Mouse (Mus musculus): ENCODE measurements around the gene Cdca4. TPM values are rescaled to one million over a fixed set of nuclear protein-coding genes. Genes with fewer than 3 reads are reported as not detected.

Cdca4 gene
- total and polyA plus RNA-seq, 3 experiments: 78.0 to 128 (median 78.0) TPM

DNA sequence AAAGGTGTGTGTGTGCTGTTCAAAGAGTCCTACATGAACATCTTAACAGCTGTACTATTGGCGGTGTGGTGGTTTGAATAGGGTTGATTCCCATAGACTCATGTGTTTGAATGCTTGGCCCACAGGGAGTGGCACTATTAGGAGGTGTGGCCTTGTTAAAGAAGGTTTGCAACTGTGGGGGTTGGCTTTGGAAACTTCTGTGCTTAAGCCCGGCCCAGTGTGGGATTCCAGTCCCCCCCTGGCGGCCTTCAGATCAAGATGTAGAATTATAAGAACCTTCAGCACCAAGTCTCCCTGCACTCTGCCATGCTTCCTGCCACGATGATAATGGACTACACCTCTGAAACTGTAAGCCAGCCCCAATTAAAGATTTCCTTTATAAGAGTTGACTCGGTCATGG lies 3.2 kb upstream of the Cdca4 start:
- Histone ChIP-seq H3K79me2 (replicated peaks; ENCODE audit: control insufficient read depth, extremely low read depth, insufficient read depth, poor library complexity, severe bottlenecking) (peaks cover 14% of the 10 kb centered on the region), H3K27me3 (replicated peaks) (no peaks in the 10 kb centered on the region), H3K9ac (ENCODE audit: insufficient read depth, low read depth) (no peak overlapping the region), H3K27ac (ENCODE audit: insufficient read depth, low read depth) (no peak overlapping the region), H3K36me3 (replicated peaks in 1 of 2; ENCODE audit: control insufficient read depth in 1 of 2, insufficient read depth in 1 of 2, low read length in 1 of 2) (peaks cover 8 to 24% of the 10 kb centered on the region in 2 experiments), H3K4me3 (replicated peaks in 1 of 3; ENCODE audit: low read depth in 2 of 3, low read length in 2 of 3, poor library complexity in 1 of 3) (no peak overlapping the region), H3K9me3 (replicated peaks; ENCODE audit: low read length) (no peaks in the 10 kb centered on the region), H3K4me2 (ENCODE audit: insufficient read depth, low read depth, poor library complexity, severe bottlenecking) (no peak overlapping the region), H3K4me1 (ENCODE audit: control insufficient read depth in 1 of 2, insufficient read depth in 2 of 2) (peaks cover 4 to 24% of the 10 kb centered on the region in 2 experiments)
- TF ChIP-seq UBTF (IDR thresholded peaks at IDR 0.05; ENCODE audit: low read depth, low read length): no peak
- TF ChIP-seq ZKSCAN1 (IDR thresholded peaks at IDR 0.05; ENCODE audit: borderline replicate concordance, low read depth, low read length): no peak
- no peak for TF ChIP-seq CHD1 (IDR thresholded peaks at IDR 0.05; ENCODE audit: low read depth, low read length)
- no peak for TF ChIP-seq NELFE (IDR thresholded peaks at IDR 0.05; ENCODE audit: low read depth, low read length)
- TF ChIP-seq ZNF384 (IDR thresholded peaks at IDR 0.05; ENCODE audit: low read depth, low read length): no peak
- TF ChIP-seq ETS1 (conservative IDR thresholded peaks at IDR 0.05; ENCODE audit: low read depth, low read length): no peak
- no peak for TF ChIP-seq RCOR1 (conservative IDR thresholded peaks at IDR 0.05; ENCODE audit: low read depth, low read length)
- TF ChIP-seq JUN (IDR thresholded peaks at IDR 0.05; ENCODE audit: insufficient read depth, low read depth, low read length): no peak
- no peak for TF ChIP-seq HCFC1 (IDR thresholded peaks at IDR 0.05; ENCODE audit: low read depth, low read length)
- in situ Hi-C loops (cut with MboI; ENCODE audit: low pct_ligation_motif_present, low pct_unique_long_range_greater_than_20kb, low sequenced_read_pairs) (no loop called here), dilution Hi-C loops (cut with MboI; ENCODE audit: extremely low pct_ligation_motif_present, extremely low pct_unique_long_range_greater_than_20kb, low sequenced_read_pairs) (no loop called here)
- DNase-seq (ENCODE audit: extremely low read depth): no peak

DNA sequence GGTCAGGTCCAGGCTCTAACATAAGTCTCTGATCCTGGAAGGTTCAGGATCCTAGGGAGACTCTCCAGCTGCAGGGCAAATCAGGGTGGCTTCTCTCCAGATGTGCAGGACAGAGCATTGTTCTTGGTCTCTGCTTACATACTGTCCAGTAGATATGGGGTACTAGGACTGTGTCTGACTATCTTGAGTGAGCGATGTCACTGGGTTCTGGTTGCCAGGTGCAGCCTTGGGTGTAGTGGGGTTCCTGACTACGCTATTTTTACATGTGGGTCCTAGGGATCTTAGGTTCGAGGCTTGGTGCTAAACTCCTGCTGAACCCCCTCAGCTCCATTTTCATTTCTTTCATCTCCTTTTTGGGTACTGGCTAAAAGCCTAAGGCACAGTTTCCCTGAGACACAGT lies 1.3 kb upstream of the Cdca4 start:
- peaks cover 9 to 42% of the 10 kb centered on the region in 2 experiments for H3K4me1 ChIP-seq (ENCODE audit: control insufficient read depth in 1 of 2, insufficient read depth in 2 of 2)
- no peak for DNase-seq (ENCODE audit: extremely low read depth)
- H3K27ac ChIP-seq (ENCODE audit: insufficient read depth, low read depth): no peak overlapping the region
- peaks cover 33% of the 10 kb centered on the region for H3K79me2 ChIP-seq (replicated peaks; ENCODE audit: control insufficient read depth, extremely low read depth, insufficient read depth, poor library complexity, severe bottlenecking)
- H3K4me2 ChIP-seq (ENCODE audit: insufficient read depth, low read depth, poor library complexity, severe bottlenecking): peak overlapping the region; percentile 76
- peak overlapping the region; percentile 83 to 85 (median 83) for H3K4me3 ChIP-seq (replicated peaks in 1 of 3; ENCODE audit: low read depth in 2 of 3, low read length in 2 of 3, poor library complexity in 1 of 3)
- H3K36me3 ChIP-seq (replicated peaks in 1 of 2; ENCODE audit: control insufficient read depth in 1 of 2, insufficient read depth in 1 of 2, low read length in 1 of 2): peaks cover 12 to 42% of the 10 kb centered on the region in 2 experiments
- H3K27me3 ChIP-seq (replicated peaks): no peaks in the 10 kb centered on the region
- dilution Hi-C loops (cut with MboI; ENCODE audit: extremely low pct_ligation_motif_present, extremely low pct_unique_long_range_greater_than_20kb, low sequenced_read_pairs) (no loop called here), in situ Hi-C loops (cut with MboI; ENCODE audit: low pct_ligation_motif_present, low pct_unique_long_range_greater_than_20kb, low sequenced_read_pairs) (no loop called here)
- H3K9me3 ChIP-seq (replicated peaks; ENCODE audit: low read length): no peaks in the 10 kb centered on the region
- TF ChIP-seq USF1 (IDR thresholded peaks at IDR 0.05; ENCODE audit: low read depth, low read length) (no peak), ZMIZ1 (IDR thresholded peaks at IDR 0.05; ENCODE audit: low read depth, low read length) (no peak), TCF12 (IDR thresholded peaks at IDR 0.05; ENCODE audit: low read depth, low read length) (no peak), ZKSCAN1 (IDR thresholded peaks at IDR 0.05; ENCODE audit: borderline replicate concordance, low read depth, low read length) (no peak), EP300 (IDR thresholded peaks at IDR 0.05; ENCODE audit: low read length) (no peak), IRF4 (IDR thresholded peaks at IDR 0.05; ENCODE audit: low read depth, low read length) (no peak), UBTF (IDR thresholded peaks at IDR 0.05; ENCODE audit: low read depth, low read length) (no peak), MYC (IDR thresholded peaks at IDR 0.05; ENCODE audit: low read depth, low read length) (no peak), CTCF (conservative IDR thresholded peaks at IDR 0.05 in 1 of 2, IDR thresholded peaks at IDR 0.05 in 1 of 2; ENCODE audit: low read depth in 2 of 2, low read length in 2 of 2) (no peak), TBP (conservative IDR thresholded peaks at IDR 0.05; ENCODE audit: low read depth, low read length) (no peak), MAZ (IDR thresholded peaks at IDR 0.05; ENCODE audit: low read depth, low read length) (no peak), POLR2A (IDR thresholded peaks at IDR 0.05; ENCODE audit: low read depth, low read length) (no peak), BHLHE40 (IDR thresholded peaks at IDR 0.05; ENCODE audit: low read depth, low read length) (no peak), CHD1 (IDR thresholded peaks at IDR 0.05; ENCODE audit: low read depth, low read length) (no peak)
- peak overlapping the region; percentile 90 for H3K9ac ChIP-seq (ENCODE audit: insufficient read depth, low read depth)
